Mouse (Mus musculus) left cerebral cortex, adult 2 months (tissue): ENCODE results near the gene Lsmem1. TPM values are rescaled to one million over a fixed set of nuclear protein-coding genes. Genes with fewer than 3 reads are reported as not detected.

Experiments used
- DNase-seq, 2 experiments: peaks; one replicate each; pipeline ENCODE4 v3.0.0; 2021 to 2022; ENCODE audit warnings: low spot score in 2 of 2, mixed read lengths in 1 of 2; ENCODE audit errors: extremely low spot score in 1 of 2
- H3K27ac ChIP-seq: fragments of 200-600 bp; 2 replicates; pipeline ENCODE4 v1.8.1; 2022
- H3K4me3 ChIP-seq: fragments of 200-600 bp; 2 replicates; pipeline ENCODE4 v1.8.1; 2022
- CTCF ChIP-seq: fragments of 200-600 bp; IDR thresholded peaks from 2 replicates; pipeline ENCODE4 v1.8.1; 2022; ENCODE audit warnings: antibody characterized with exemption, mild to moderate bottlenecking, moderate library complexity
- intact Hi-C: fragments of 180-260 bp; cut with DNase I; formaldehyde crosslinking; loops from one replicate; pipeline ENCODE4 v1.15.1; 2025
- total RNA-seq, 2 experiments: library from RNA; stranded (reverse); gene quantifications; 2 replicates each; pipeline ENCODE4 v1.2.3; 2021

Lsmem1 gene
- total RNA-seq, 2 experiments from 2014 or later, result 1.5 to 1.7 TPM

- DNase-seq, result no peak
- H3K27ac ChIP-seq, result peak overlapping the region; percentile 88
- intact Hi-C loops, result loop anchor here (2.0 to 10.0 kb wide), 2 partner anchors 223 to 1261 kb away; partner anchors contain the start of gene Lrrn3
- no peak for TF ChIP-seq CTCF
- peak overlapping the region; percentile 92 for H3K4me3 ChIP-seq
Measured at GRCm38 (mm10) chr12:40223676-40224075, 24.4 kb upstream of the Lsmem1 start.

- no peak for TF ChIP-seq CTCF
- H3K4me3 ChIP-seq, result peak overlapping the region; percentile 92
- intact Hi-C loops, result loop anchor here (2.0 to 10.0 kb wide), 2 partner anchors 224 to 1262 kb away; partner anchors contain the start of gene Lrrn3
- DNase-seq, result peak; percentile 100
- H3K27ac ChIP-seq, result peak overlapping the region; percentile 99
Measured at GRCm38 (mm10) chr12:40223082-40223619, 23.9 kb upstream of the Lsmem1 start.

GRCm38 (mm10) chr12:40222251-40223081 is 23.2 kb upstream of the Lsmem1 start:
- peak; percentile 51 for TF ChIP-seq CTCF

DNA sequence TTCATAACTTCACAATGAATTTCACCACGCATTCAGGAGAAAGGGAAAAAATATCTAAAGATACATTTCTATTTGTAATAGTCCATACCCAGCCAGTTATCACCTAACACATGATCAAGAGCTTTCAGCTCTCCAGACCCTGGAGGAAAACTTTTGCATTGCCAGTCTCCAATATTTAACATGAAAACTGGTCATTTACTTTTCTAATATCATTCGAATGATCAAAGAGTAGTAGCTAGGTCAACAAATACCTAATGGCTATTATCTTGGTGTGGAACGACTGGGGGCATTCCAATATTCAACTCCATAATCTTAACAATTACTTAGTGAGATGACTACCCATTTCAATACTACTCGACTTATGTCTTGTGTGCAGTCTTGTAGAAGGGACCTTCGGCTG is 22.3 kb upstream of the Lsmem1 start:
- peak overlapping the region; percentile 92 for H3K4me3 ChIP-seq
- no peak; the same call in 1 of the 2 replicates for TF ChIP-seq CTCF
- intact Hi-C loops, result loop anchor here (2.0 to 10.0 kb wide), 2 partner anchors 225 to 1263 kb away; partner anchors contain the start of gene Lrrn3
- H3K27ac ChIP-seq, result peak overlapping the region; percentile 99
- no peak for DNase-seq

More at GRCm38 (mm10) chr12:40222251-40223081, 23.2 kb upstream of the Lsmem1 start:
- H3K27ac ChIP-seq, result peak overlapping the region; percentile 99
- DNase-seq, result peak; percentile 92 to 94
- intact Hi-C loops, result loop anchor here (2.0 to 10.0 kb wide), 2 partner anchors 224 to 1262 kb away; partner anchors contain the start of gene Lrrn3
- peak overlapping the region; percentile 92 for H3K4me3 ChIP-seq

GRCm38 (mm10) chr12:40220896-40221295 is 21.6 kb upstream of the Lsmem1 start:
- DNase-seq, result no peak
- Histone ChIP-seq H3K4me3 (peak overlapping the region; percentile 92), H3K27ac (peak overlapping the region; percentile 61)
- TF ChIP-seq CTCF, result no peak
- intact Hi-C loops, result loop anchor here (10.0 kb wide), 1 partner anchor 1264 kb away; the partner anchor contains the start of gene Lrrn3

DNA sequence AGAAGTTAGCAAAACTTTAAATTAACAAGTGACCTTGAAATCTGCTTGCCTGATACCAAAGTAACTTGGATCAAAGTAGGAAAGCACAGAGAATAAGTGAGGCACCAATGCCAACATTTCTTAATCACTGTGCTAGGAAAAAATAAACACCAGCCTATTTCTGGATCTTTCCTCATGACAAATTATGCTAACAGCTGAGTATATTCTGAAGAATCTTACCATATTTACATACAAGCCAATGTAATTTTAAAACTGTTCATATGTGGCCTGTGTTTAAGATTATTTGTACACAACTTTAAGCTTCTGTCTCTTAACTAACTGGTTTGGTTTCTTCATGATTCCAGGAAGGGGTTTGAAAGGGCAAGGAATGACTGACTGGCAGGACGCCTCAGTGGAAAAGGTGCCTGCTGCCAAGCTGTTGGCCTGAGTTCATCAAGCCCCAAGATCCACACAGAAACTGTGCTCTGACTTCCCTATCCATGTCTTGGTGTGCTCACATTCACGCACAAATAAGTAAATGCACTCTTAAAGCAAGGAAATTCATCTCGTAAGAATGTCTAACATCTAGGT is 20.8 kb upstream of the Lsmem1 start:
- DNase-seq, result no peak
- H3K4me3 ChIP-seq, result peak overlapping the region; percentile 92
- H3K27ac ChIP-seq, result peak overlapping the region; percentile 61
- no peak for TF ChIP-seq CTCF
- intact Hi-C loops, result loop anchor here (10.0 kb wide), 1 partner anchor 1265 kb away; the partner anchor contains the start of gene Lrrn3

- no peak overlapping the region for H3K27ac ChIP-seq
- intact Hi-C loops, result no loop called here
- TF ChIP-seq CTCF, result no peak
- H3K4me3 ChIP-seq, result no peak overlapping the region
- no peak for DNase-seq
Measured at GRCm38 (mm10) chr12:40218430-40218945, 19.2 kb upstream of the Lsmem1 start.

GRCm38 (mm10) chr12:40217776-40218175 is 18.5 kb upstream of the Lsmem1 start:
- Histone ChIP-seq H3K27ac (no peak overlapping the region), H3K4me3 (no peak overlapping the region)
- no peak for DNase-seq
- intact Hi-C loops, result no loop called here
- no peak for TF ChIP-seq CTCF

- no peak for DNase-seq
- TF ChIP-seq CTCF, result no peak
- no peak overlapping the region for H3K27ac ChIP-seq
- H3K4me3 ChIP-seq, result no peak overlapping the region
- intact Hi-C loops, result no loop called here
Measured at GRCm38 (mm10) chr12:40214888-40215876, 15.9 kb upstream of the Lsmem1 start.

DNA sequence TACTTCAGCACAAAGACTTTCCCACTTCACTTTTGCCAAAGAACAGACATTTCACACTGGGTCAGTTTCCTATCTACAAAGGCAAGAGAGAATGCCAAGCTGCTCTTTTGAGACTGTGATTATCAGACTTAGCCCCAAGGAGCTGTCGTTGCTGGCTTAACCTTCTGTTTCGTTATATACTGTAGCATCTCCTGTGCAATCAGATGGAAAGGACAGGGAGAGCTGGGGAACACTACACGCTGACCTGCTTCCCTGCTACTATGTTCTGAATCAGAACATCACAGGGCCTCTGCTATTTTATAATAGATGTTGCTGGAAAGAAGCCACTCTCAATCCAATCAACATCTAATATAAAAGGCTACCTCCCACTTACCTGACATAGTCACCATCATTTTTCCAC is 9.8 kb upstream of the Lsmem1 start:
- intact Hi-C loops, result no loop called here
- no peak for TF ChIP-seq CTCF
- DNase-seq, result no peak
- no peak overlapping the region for H3K27ac ChIP-seq
- no peak overlapping the region for H3K4me3 ChIP-seq

DNA sequence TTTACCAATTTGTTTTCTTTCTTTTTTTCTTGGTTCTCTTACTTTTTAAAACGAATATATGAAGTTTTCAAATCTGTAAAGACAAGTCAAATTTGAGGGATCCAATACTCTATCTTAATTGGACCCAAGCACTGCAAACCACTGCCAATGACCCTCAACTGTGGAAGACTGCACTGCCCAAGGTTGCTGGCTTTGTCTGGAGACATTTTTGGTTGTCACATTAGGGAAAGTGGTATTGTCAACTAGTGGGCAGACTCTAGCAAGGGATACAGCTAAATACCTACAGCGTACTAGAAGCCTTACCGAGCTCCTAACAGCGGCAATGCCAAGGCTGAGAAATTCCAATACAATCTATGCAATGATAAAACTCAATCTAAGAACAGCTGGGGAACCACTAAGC is 8.6 kb upstream of the Lsmem1 start:
- TF ChIP-seq CTCF, result no peak
- DNase-seq, result no peak
- H3K4me3 ChIP-seq, result no peak overlapping the region
- H3K27ac ChIP-seq, result no peak overlapping the region
- intact Hi-C loops, result no loop called here
